Mouse (Mus musculus) cerebellum, adult 2 months (tissue): ENCODE results near the gene Lamp2.

Experiments used
- CTCF ChIP-seq: fragments of 200-500 bp; IDR thresholded peaks from 2 replicates; pipeline ENCODE4 v1.5.1; 2011; ENCODE audit warnings: low read depth, mild to moderate bottlenecking, control low read depth, low read length, moderate library complexity, borderline replicate concordance; ENCODE audit not compliant: insufficient read depth
- POLR2A ChIP-seq: fragments of 200-500 bp; IDR thresholded peaks from 2 replicates; pipeline ENCODE4 v1.6.1; 2011; ENCODE audit warnings: low read length, control low read depth, borderline replicate concordance; ENCODE audit not compliant: insufficient read depth

GRCm38 (mm10) chrX:38454900-38455299 is 1.4 kb downstream of the Lamp2 start:
- TF ChIP-seq CTCF: no peak
- no peak for TF ChIP-seq POLR2A
